Mouse (Mus musculus) olfactory bulb, adult 2 months (tissue): Measurements from ENCODE around the gene Matn1.

Experiments
- CTCF ChIP-seq: fragments of 200-500 bp; IDR thresholded peaks from 2 replicates; pipeline ENCODE4 v1.5.1; 2012; ENCODE audit warnings: low read depth, mild to moderate bottlenecking, low read length, moderate library complexity; ENCODE audit not compliant: insufficient read depth
- POLR2A ChIP-seq: fragments of 200-500 bp; IDR thresholded peaks from 2 replicates; pipeline ENCODE4 v1.6.1; 2012; ENCODE audit warnings: mild to moderate bottlenecking, low read depth, low read length, moderate library complexity; ENCODE audit not compliant: insufficient read depth

DNA sequence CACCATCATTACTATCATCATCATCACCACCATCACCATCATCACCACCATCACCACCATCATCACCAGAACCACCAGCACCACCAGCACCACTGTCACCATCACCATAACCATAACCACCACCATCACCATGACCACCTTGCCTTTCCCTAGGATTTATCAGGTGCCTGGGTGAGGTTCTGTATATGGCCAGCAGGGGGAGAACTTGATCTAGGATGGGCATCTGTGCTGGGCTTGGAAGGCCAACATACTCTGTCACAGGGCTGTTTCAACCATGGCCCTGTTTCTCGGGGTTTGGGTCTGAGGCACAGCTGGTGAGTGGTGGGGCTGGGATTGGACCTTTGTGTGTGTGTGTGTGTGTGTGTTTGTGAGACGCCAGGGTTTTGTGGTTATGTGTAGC lies 47.8 kb upstream of the Matn1 start:
- no peak for TF ChIP-seq POLR2A
- no peak for TF ChIP-seq CTCF
